Mouse (Mus musculus) natural killer cell, adult 2 months (primary cell): Measurements from ENCODE around the gene 4930524N10Rik.

ENCODE experiments used
- DNase-seq, 2 experiments: peaks; one replicate each; pipeline ENCODE4 v3.0.0; 2022; ENCODE audit warnings: low spot score in 2 of 2

The 4930524N10Rik gene

GRCm38 (mm10) chrX:154343292-154343691 is at the start of gene 4930524N10Rik:
Gene 4930524N10Rik, minus strand, starts transcription at chrX:154343392.
- no peak for DNase-seq

- no peak for DNase-seq
Measured at GRCm38 (mm10) chrX:154350042-154350441, 6.8 kb upstream of the 4930524N10Rik start.

- no peak for DNase-seq
Measured at GRCm38 (mm10) chrX:154349302-154350041, 6.3 kb upstream of the 4930524N10Rik start.

- DNase-seq = no peak
Measured at GRCm38 (mm10) chrX:154347933-154348332, 4.7 kb upstream of the 4930524N10Rik start.
